Mouse (Mus musculus): Measurements from ENCODE around the gene Fmo5. TPM values are rescaled to one million over a fixed set of nuclear protein-coding genes. Genes with fewer than 3 reads are reported as not detected.
A peak's percentile ranks its signal among the peaks of the same experiment; 100 is the strongest.

Fmo5 gene
- polyA plus RNA-seq, 1 experiment from 2014 or later: 26.4 TPM

- WGBS: 48% methylated on average over 2 of the region's 2 CpGs
- Histone ChIP-seq H3K9ac (ENCODE audit: low read length) (no peak overlapping the region), H3K27ac (replicated peaks) (no peak overlapping the region), H3K9me3 (ENCODE audit: control insufficient read depth, low read length) (no peaks in the 10 kb centered on the region), H3K4me3 (ENCODE audit: low read depth, low read length) (no peak overlapping the region), H3K36me3 (ENCODE audit: control insufficient read depth, insufficient read depth, low read length) (no peaks in the 10 kb centered on the region), H3K4me2 (replicated peaks; ENCODE audit: low read depth) (no peak overlapping the region), H3K27me3 (ENCODE audit: control insufficient read depth, insufficient read depth, low read length) (no peaks in the 10 kb centered on the region), H3K4me1 (replicated peaks; ENCODE audit: control insufficient read depth, insufficient read depth) (0 out of 2 replicates have a peak, but pooled peaks cover 2% of the 10 kb centered on the region)
- DNase-seq (ENCODE audit: low spot score) (no peak), ATAC-seq (ENCODE audit: low FRiP score, low TSS enrichment) (no peak)
- no peak for TF ChIP-seq CTCF (IDR thresholded peaks at IDR 0.05; ENCODE audit: low read depth)
- no peak for TF ChIP-seq EP300 (optimal IDR thresholded peaks at IDR 0.05)
Observed at GRCm38 (mm10) chr3:97624611-97625010, 4.0 kb upstream of the Fmo5 start.

GRCm38 (mm10) chr3:97627893-97628292, 711 bp upstream of the Fmo5 start:
- Histone ChIP-seq H3K36me3 (ENCODE audit: control insufficient read depth, insufficient read depth, low read length) (no peaks in the 10 kb centered on the region), H3K27ac (replicated peaks) (peak overlapping the region; percentile 63), H3K27me3 (ENCODE audit: control insufficient read depth, insufficient read depth, low read length) (no peaks in the 10 kb centered on the region), H3K4me1 (replicated peaks; ENCODE audit: control insufficient read depth, insufficient read depth) (0 out of 2 replicates have a peak, but pooled peaks cover 2% of the 10 kb centered on the region), H3K4me2 (replicated peaks; ENCODE audit: low read depth) (peak overlapping the region; percentile 54), H3K9ac (ENCODE audit: low read length) (no peak overlapping the region), H3K9me3 (ENCODE audit: control insufficient read depth, low read length) (no peaks in the 10 kb centered on the region), H3K4me3 (ENCODE audit: low read depth, low read length) (peak overlapping the region; percentile 46)
- ATAC-seq (ENCODE audit: low FRiP score, low TSS enrichment) (peak; percentile 81), DNase-seq (ENCODE audit: low spot score) (no peak)
- TF ChIP-seq EP300 (optimal IDR thresholded peaks at IDR 0.05) (no peak), CTCF (IDR thresholded peaks at IDR 0.05; ENCODE audit: low read depth) (no peak)
- WGBS: 57% methylated on average over 7 of the region's 7 CpGs

GRCm38 (mm10) chr3:97629941-97630340, 1.3 kb downstream of the Fmo5 start:
- ATAC-seq (ENCODE audit: low FRiP score, low TSS enrichment): no peak
- WGBS: 82% methylated on average over 4 of the region's 4 CpGs

GRCm38 (mm10) chr3:97630746-97631145, 2.1 kb downstream of the Fmo5 start:
- WGBS: 90% methylated on average over 4 of the region's 4 CpGs
- H3K27me3 ChIP-seq (ENCODE audit: control insufficient read depth, insufficient read depth, low read length): no peaks in the 10 kb centered on the region
- H3K27ac ChIP-seq (replicated peaks): no peak overlapping the region
- TF ChIP-seq EP300 (optimal IDR thresholded peaks at IDR 0.05) (no peak), CTCF (IDR thresholded peaks at IDR 0.05; ENCODE audit: low read depth) (no peak)
- no peak overlapping the region for H3K4me3 ChIP-seq (ENCODE audit: low read depth, low read length)
- no peak overlapping the region for H3K4me2 ChIP-seq (replicated peaks; ENCODE audit: low read depth)
- ATAC-seq (ENCODE audit: low FRiP score, low TSS enrichment): no peak
- DNase-seq (ENCODE audit: low spot score): no peak
- 0 out of 2 replicates have a peak, but pooled peaks cover 2% of the 10 kb centered on the region for H3K4me1 ChIP-seq (replicated peaks; ENCODE audit: control insufficient read depth, insufficient read depth)
- H3K36me3 ChIP-seq (ENCODE audit: control insufficient read depth, insufficient read depth, low read length): no peaks in the 10 kb centered on the region
- no peak overlapping the region for H3K9ac ChIP-seq (ENCODE audit: low read length)
- no peaks in the 10 kb centered on the region for H3K9me3 ChIP-seq (ENCODE audit: control insufficient read depth, low read length)

More at GRCm38 (mm10) chr3:97629941-97630340, 1.3 kb downstream of the Fmo5 start:
- no peak overlapping the region for H3K4me2 ChIP-seq (replicated peaks; ENCODE audit: low read depth)
- H3K27ac ChIP-seq (replicated peaks): no peak overlapping the region
- H3K9me3 ChIP-seq (ENCODE audit: control insufficient read depth, low read length): no peaks in the 10 kb centered on the region
- H3K4me1 ChIP-seq (replicated peaks; ENCODE audit: control insufficient read depth, insufficient read depth): 0 out of 2 replicates have a peak, but pooled peaks cover 2% of the 10 kb centered on the region
- no peaks in the 10 kb centered on the region for H3K27me3 ChIP-seq (ENCODE audit: control insufficient read depth, insufficient read depth, low read length)
- DNase-seq (ENCODE audit: low spot score): no peak
- no peak overlapping the region for H3K4me3 ChIP-seq (ENCODE audit: low read depth, low read length)
- no peak overlapping the region for H3K9ac ChIP-seq (ENCODE audit: low read length)
- H3K36me3 ChIP-seq (ENCODE audit: control insufficient read depth, insufficient read depth, low read length): no peaks in the 10 kb centered on the region
- no peak for TF ChIP-seq EP300 (optimal IDR thresholded peaks at IDR 0.05)
- TF ChIP-seq CTCF (IDR thresholded peaks at IDR 0.05; ENCODE audit: low read depth): no peak

- no peak for DNase-seq (ENCODE audit: low spot score)
- H3K9ac ChIP-seq (ENCODE audit: low read length): no peak overlapping the region
- H3K36me3 ChIP-seq (ENCODE audit: control insufficient read depth, insufficient read depth, low read length): no peaks in the 10 kb centered on the region
- no peak overlapping the region for H3K27ac ChIP-seq (replicated peaks)
- no peaks in the 10 kb centered on the region for H3K9me3 ChIP-seq (ENCODE audit: control insufficient read depth, low read length)
- no peak for ATAC-seq (ENCODE audit: low FRiP score, low TSS enrichment)
- 64% methylated on average over 8 of the region's 8 CpGs for WGBS
- H3K27me3 ChIP-seq (ENCODE audit: control insufficient read depth, insufficient read depth, low read length): no peaks in the 10 kb centered on the region
- no peak overlapping the region for H3K4me3 ChIP-seq (ENCODE audit: low read depth, low read length)
- H3K4me2 ChIP-seq (replicated peaks; ENCODE audit: low read depth): no peak overlapping the region
- no peak for TF ChIP-seq CTCF (IDR thresholded peaks at IDR 0.05; ENCODE audit: low read depth)
- no peak for TF ChIP-seq EP300 (optimal IDR thresholded peaks at IDR 0.05)
- 0 out of 2 replicates have a peak, but pooled peaks cover 2% of the 10 kb centered on the region for H3K4me1 ChIP-seq (replicated peaks; ENCODE audit: control insufficient read depth, insufficient read depth)
Observed at GRCm38 (mm10) chr3:97631258-97631860, 2.8 kb downstream of the Fmo5 start.

- Histone ChIP-seq H3K4me1 (replicated peaks; ENCODE audit: control insufficient read depth, insufficient read depth) (0 out of 2 replicates have a peak, but pooled peaks cover 2% of the 10 kb centered on the region), H3K27me3 (ENCODE audit: control insufficient read depth, insufficient read depth, low read length) (no peaks in the 10 kb centered on the region), H3K9me3 (ENCODE audit: control insufficient read depth, low read length) (no peaks in the 10 kb centered on the region), H3K4me3 (ENCODE audit: low read depth, low read length) (no peak overlapping the region), H3K9ac (ENCODE audit: low read length) (no peak overlapping the region), H3K4me2 (replicated peaks; ENCODE audit: low read depth) (no peak overlapping the region), H3K36me3 (ENCODE audit: control insufficient read depth, insufficient read depth, low read length) (no peaks in the 10 kb centered on the region), H3K27ac (replicated peaks) (0 out of 2 replicates have a peak overlapping the region, but pooled peaks have one; percentile 53)
- 49% methylated on average over 4 of the region's 4 CpGs for WGBS
- DNase-seq (ENCODE audit: low spot score) (no peak), ATAC-seq (ENCODE audit: low FRiP score, low TSS enrichment) (peak; percentile 78)
- TF ChIP-seq CTCF (IDR thresholded peaks at IDR 0.05; ENCODE audit: low read depth) (no peak), EP300 (optimal IDR thresholded peaks at IDR 0.05) (no peak)
Observed at GRCm38 (mm10) chr3:97633456-97633855, 4.9 kb downstream of the Fmo5 start.

Measured in stomach, postnatal 0 days (tissue).